Mouse (Mus musculus) layer of hippocampus, adult 9-11 months (tissue): ENCODE results near the gene Rhno1.
A peak's percentile ranks its signal among the peaks of the same experiment; 100 is the strongest.

ENCODE experiments used
- DNase-seq: peaks from one replicate; pipeline ENCODE4 v3.0.0; 2022

The Rhno1 gene

GRCm38 (mm10) chr6:128361901-128362300 is 810 bp downstream of the Rhno1 start:
- DNase-seq: no peak

- DNase-seq: peak; percentile 55
These were observed 3.7 kb downstream of the Rhno1 start for GRCm38 (mm10) chr6:128358999-128359398.

GRCm38 (mm10) chr6:128355726-128356416 is 6.8 kb downstream of the Rhno1 start, which contains the start of gene Tulp3:
Tulp3 (minus strand) TSS chr6:128355851.
- DNase-seq: peak; percentile 97

- peak; percentile 52 for DNase-seq
These were observed 7.5 kb downstream of the Rhno1 start for GRCm38 (mm10) chr6:128355201-128355681.

GRCm38 (mm10) chr6:128354140-128354539 is 8.6 kb downstream of the Rhno1 start:
- no peak for DNase-seq

GRCm38 (mm10) chr6:128349711-128350110 is 13.0 kb downstream of the Rhno1 start:
- peak; percentile 71 for DNase-seq

GRCm38 (mm10) chr6:128346782-128347181 is 15.9 kb downstream of the Rhno1 start:
- no peak for DNase-seq

- DNase-seq: no peak
These were observed 17.1 kb downstream of the Rhno1 start for GRCm38 (mm10) chr6:128345623-128346022.

- no peak for DNase-seq
These were observed 20.6 kb downstream of the Rhno1 start for GRCm38 (mm10) chr6:128341956-128342723.

- no peak for DNase-seq
These were observed 23.8 kb downstream of the Rhno1 start for GRCm38 (mm10) chr6:128338876-128339275.

GRCm38 (mm10) chr6:128337467-128337866 is 25.2 kb downstream of the Rhno1 start:
- no peak for DNase-seq

GRCm38 (mm10) chr6:128334397-128335124 is 28.1 kb downstream of the Rhno1 start:
- DNase-seq: peak; percentile 64

- peak; percentile 61 for DNase-seq
These were observed 44.4 kb downstream of the Rhno1 start for GRCm38 (mm10) chr6:128318317-128318716.

- DNase-seq: no peak
These were observed 47.1 kb downstream of the Rhno1 start for GRCm38 (mm10) chr6:128315597-128315996.

GRCm38 (mm10) chr6:128314796-128315195 is 47.9 kb downstream of the Rhno1 start:
- DNase-seq: no peak

GRCm38 (mm10) chr6:128308311-128308710 is 54.4 kb downstream of the Rhno1 start:
- no peak for DNase-seq
